ENCODE assay signal across 10 mouse cellular contexts in the genomic region with DNA sequence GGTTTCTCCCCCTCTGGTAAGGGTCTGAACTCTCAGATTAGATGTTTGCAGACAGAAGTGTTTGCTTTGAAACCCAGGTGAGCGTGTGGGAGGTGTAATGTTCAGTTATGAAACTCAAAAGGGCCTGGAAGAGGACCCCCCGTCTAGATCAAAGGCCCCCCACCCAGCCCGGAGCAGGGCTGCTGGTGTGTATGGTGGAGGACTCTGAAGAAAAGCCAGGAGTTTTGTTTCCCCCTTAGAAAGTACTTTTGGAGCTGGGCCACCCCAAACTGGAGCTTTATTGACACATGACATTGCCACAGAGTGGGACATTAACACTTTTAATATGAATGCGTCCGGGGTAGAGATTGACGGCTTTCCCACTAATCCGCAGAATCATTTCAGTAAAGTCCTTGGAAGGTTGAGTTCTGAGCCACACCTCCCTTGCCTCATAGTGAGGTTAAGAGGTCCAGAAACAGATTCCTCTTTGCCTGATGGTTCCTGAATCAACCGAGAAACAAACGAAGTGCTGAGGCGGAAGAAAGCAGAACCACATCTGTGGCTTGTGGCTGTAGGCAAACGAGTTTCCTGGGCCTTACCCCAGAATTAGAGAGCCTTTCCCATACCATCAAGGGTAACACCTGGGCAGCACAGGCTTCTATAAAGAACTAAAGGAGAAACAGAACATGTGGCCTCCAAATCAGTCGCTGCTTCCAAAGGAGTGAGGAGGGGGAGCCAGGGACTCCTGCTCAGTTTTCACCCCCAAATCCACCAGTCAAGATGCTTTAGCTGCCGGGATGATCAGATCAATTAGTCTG.
DNase-seq lines count a peak whose midpoint lies in the region; ATAC-seq and TF ChIP-seq lines count a peak whose summit lies in the region.
"Had no signal": no experiment of that assay in that cellular context is flagged by ENCODE, and none has a peak within 500 bp of the region (broad histone marks: within the 10 kb centered on the region; RNA-seq: fewer than 3 reads in every experiment).

No protein-coding gene starts in this region.

- H3K9ac ChIP-seq in hindbrain, postnatal 0 days (replicated peaks; ENCODE audit: low read length), result no peak overlapping the region
- H3K9ac ChIP-seq: midbrain, embryonic 13.5 days had no signal

- ATAC-seq in hindbrain, postnatal 0 days, result no peak
- ATAC-seq in megakaryocyte, adult 5-6 weeks (ENCODE audit: poor library complexity, severe bottlenecking), result peak; percentile 79
- ATAC-seq: midbrain, embryonic 13.5 days had no signal

- H3K4me3 ChIP-seq in hindbrain, embryonic 10.5 days, result no peak overlapping the region
- no peak overlapping the region for H3K4me3 ChIP-seq in hindbrain, postnatal 0 days (ENCODE audit: low read length)
- no peak overlapping the region for H3K4me3 ChIP-seq in bone marrow, adult 2 months (replicated peaks; ENCODE audit: control insufficient read depth, low read depth, low read length)
- H3K4me3 ChIP-seq in cerebellum, adult 2 months (replicated peaks; ENCODE audit: insufficient read depth, low read depth, low read length), result no peak overlapping the region
- H3K4me3 ChIP-seq: midbrain, embryonic 13.5 days had no signal

- H3K36me3 ChIP-seq in hindbrain, embryonic 10.5 days, result no peaks in the 10 kb centered on the region
- no peaks in the 10 kb centered on the region for H3K36me3 ChIP-seq in hindbrain, postnatal 0 days (ENCODE audit: insufficient read depth, low read length)
- H3K36me3 ChIP-seq: midbrain, embryonic 13.5 days had no signal

- H3K27me3 ChIP-seq in hindbrain, embryonic 10.5 days (ENCODE audit: insufficient read depth, poor library complexity, severe bottlenecking), result no peaks in the 10 kb centered on the region
- no peaks in the 10 kb centered on the region for H3K27me3 ChIP-seq in hindbrain, postnatal 0 days (ENCODE audit: insufficient read depth, low read length)
- H3K27me3 ChIP-seq in cerebellum, adult 2 months (ENCODE audit: control insufficient read depth, insufficient read depth, low read length), result no peaks in the 10 kb centered on the region
- H3K27me3 ChIP-seq: midbrain, embryonic 13.5 days had no signal

- peak overlapping the region; percentile 40 for H3K27ac ChIP-seq in hindbrain, embryonic 10.5 days
- no peak overlapping the region for H3K27ac ChIP-seq in hindbrain, postnatal 0 days
- H3K27ac ChIP-seq in bone marrow, adult 2 months (ENCODE audit: control insufficient read depth, insufficient read depth, low read depth, low read length, poor library complexity), result peak overlapping the region; percentile 61; the same call in 1 of the 2 replicates
- no peak overlapping the region for H3K27ac ChIP-seq in cerebellum, adult 2 months (ENCODE audit: insufficient read depth, low read length)
- H3K27ac ChIP-seq: midbrain, embryonic 13.5 days had no signal

- no peaks in the 10 kb centered on the region for H3K9me3 ChIP-seq in hindbrain, embryonic 10.5 days
- H3K9me3 ChIP-seq in hindbrain, postnatal 0 days (ENCODE audit: low read length), result no peaks in the 10 kb centered on the region
- H3K9me3 ChIP-seq: midbrain, embryonic 13.5 days had no signal

- H3K4me1 ChIP-seq in hindbrain, embryonic 10.5 days (replicated peaks), result peaks cover 40% of the 10 kb centered on the region
- no peaks in the 10 kb centered on the region for H3K4me1 ChIP-seq in hindbrain, postnatal 0 days (ENCODE audit: insufficient read depth, low read length)
- peaks cover 12% of the 10 kb centered on the region for H3K4me1 ChIP-seq in bone marrow, adult 2 months (ENCODE audit: control insufficient read depth, insufficient read depth, low read length)
- no peaks in the 10 kb centered on the region for H3K4me1 ChIP-seq in cerebellum, adult 2 months (ENCODE audit: control insufficient read depth, insufficient read depth, low read length)

- H3K4me2 ChIP-seq in hindbrain, postnatal 0 days (ENCODE audit: low read depth, low read length), result no peak overlapping the region
- H3K4me2 ChIP-seq: midbrain, embryonic 13.5 days had no signal

- DNase-seq in hindbrain, embryonic 10.5 days (ENCODE audit: low spot score), result no peak
- DNase-seq in hindbrain, postnatal 0 days (ENCODE audit: low spot score), result no peak
- DNase-seq in 416B (ENCODE audit: low read depth), result peak; percentile 73
- no peak for DNase-seq in left cerebral cortex, postnatal 14 days (ENCODE audit: low spot score in 2 of 2)
- no peak for DNase-seq in adrenal gland, adult 18-20 months (ENCODE audit: low spot score in 2 of 2)
- no peak for DNase-seq in cerebellum, adult 2 months
- DNase-seq: kidney, adult 9 months had no signal

- 78% methylated on average over 13 of the region's 13 CpGs for WGBS in hindbrain, embryonic 10.5 days
- 70% methylated on average over 13 of the region's 13 CpGs for WGBS in hindbrain, postnatal 0 days
- WGBS in bone marrow, adult 2 months, result 18% methylated on average over 13 of the region's 13 CpGs
- WGBS in cerebellum, adult 2 months, result 75% methylated on average over 13 of the region's 13 CpGs

- no peak for TF ChIP-seq CTCF in hindbrain, postnatal 0 days (IDR thresholded peaks at IDR 0.05; ENCODE audit: low read depth)
- TF ChIP-seq CTCF in bone marrow, adult 2 months (IDR thresholded peaks at IDR 0.05; ENCODE audit: control insufficient read depth, insufficient read depth, low read length), result no peak
- TF ChIP-seq CTCF in cerebellum, adult 2 months (IDR thresholded peaks at IDR 0.05; ENCODE audit: borderline replicate concordance, insufficient read depth, low read depth, low read length), result no peak

- intact Hi-C loops in left cerebral cortex, postnatal 14 days (cut with DNase I), result no loop called here

- no peak for TF ChIP-seq POLR2A in bone marrow, adult 2 months (IDR thresholded peaks at IDR 0.05; ENCODE audit: borderline replicate concordance, control insufficient read depth, low read depth, low read length)
- TF ChIP-seq POLR2A in cerebellum, adult 2 months (IDR thresholded peaks at IDR 0.05; ENCODE audit: borderline replicate concordance, insufficient read depth, low read length), result no peak

Comparison
In these comparisons a context has a peak if more than half of its experiments do, and no peak if none do; other contexts are left out.
1. H3K27ac ChIP-seq: peak in hindbrain, embryonic 10.5 days (single experiment) and bone marrow, adult 2 months (single experiment); none in hindbrain, postnatal 0 days (single experiment) and cerebellum, adult 2 months (single experiment).